Mouse (Mus musculus) midbrain, postnatal 0 days (tissue): ENCODE results near the gene Prss45. TPM values are rescaled to one million over a fixed set of nuclear protein-coding genes. Genes with fewer than 3 reads are reported as not detected.
A peak's percentile ranks its signal among the peaks of the same experiment; 100 is the strongest.
"Not testable (repeated sequence)": the region's sequence is repeated elsewhere in the genome, so short reads cannot be mapped to it uniquely, and the experiment has no call there.

Experiments
- ATAC-seq: fragments of 200-750 bp; cut with Nextera tagmentation; 2 replicates; pipeline ENCODE4 v1.8.0; 2017; ENCODE audit warnings: moderate number of reproducible peaks, mild to moderate bottlenecking, moderate TSS enrichment, moderate library complexity; ENCODE audit not compliant: low FRiP score
- DNase-seq: peaks from one replicate; pipeline ENCODE4 v3.0.0-alpha.2; 2015; ENCODE audit warnings: low spot score
- H3K27ac ChIP-seq: fragments of 300-500 bp; sonication (generic); 2 replicates; pipeline ENCODE4 v1.5.1; 2014; ENCODE audit warnings: low read depth, mild to moderate bottlenecking, low read length, mixed read lengths
- H3K27me3 ChIP-seq: fragments of 300-500 bp; sonication (generic); 2 replicates; pipeline ENCODE4 v1.6.1; 2014; ENCODE audit warnings: low read length, control low read depth, mixed read lengths; ENCODE audit not compliant: insufficient read depth
- H3K36me3 ChIP-seq: fragments of 300-500 bp; sonication (generic); 2 replicates; pipeline ENCODE4 v1.6.1; 2014; ENCODE audit warnings: low read length, control low read depth, mixed read lengths; ENCODE audit not compliant: insufficient read depth
- H3K4me1 ChIP-seq: fragments of 300-500 bp; sonication (generic); 2 replicates; pipeline ENCODE4 v1.6.1; 2014; ENCODE audit warnings: mild to moderate bottlenecking, control low read depth, antibody characterized with exemption, low read length, mixed read lengths; ENCODE audit not compliant: insufficient read depth
- H3K4me2 ChIP-seq: fragments of 300-500 bp; sonication (generic); 2 replicates; pipeline ENCODE4 v1.6.1; 2014; ENCODE audit warnings: low read depth, mild to moderate bottlenecking, low read length, mixed read lengths; ENCODE audit not compliant: poor library complexity, severe bottlenecking
- H3K4me3 ChIP-seq: fragments of 300-500 bp; sonication (generic); 2 replicates; pipeline ENCODE4 v1.5.1; 2014; ENCODE audit warnings: low read depth, mild to moderate bottlenecking, low read length, moderate library complexity
- H3K9ac ChIP-seq: fragments of 300-500 bp; sonication (generic); replicated peaks from 2 replicates; pipeline ENCODE4 v1.6.1; 2014; ENCODE audit warnings: mild to moderate bottlenecking, low read length, moderate library complexity, mixed read lengths; ENCODE audit not compliant: poor library complexity, severe bottlenecking
- H3K9me3 ChIP-seq: fragments of 300-500 bp; sonication (generic); 2 replicates; pipeline ENCODE4 v1.6.1; 2016; ENCODE audit warnings: low read length, control low read depth
- CTCF ChIP-seq: IDR thresholded peaks from 2 replicates; pipeline ENCODE4 v1.5.1; 2016; ENCODE audit warnings: antibody characterized with exemption, mild to moderate bottlenecking
- WGBS: fragments of 180-500 bp; shearing (Covaris S2); extraction: QIAGEN DNeasy Blood & Tissue Kit; methylation state at CpG from one replicate; pipeline ENCODE4 v1.1.7; 2014; 5-methylcytosine and 5-hydroxymethylcytosine counted together
- polyA plus RNA-seq: library from polyadenylated mRNA; unstranded; fragments of >200 nt; fragmentation: Nextera tagmentation; extraction: Ambion mirVana; gene quantifications from 2 replicates; pipeline ENCODE4 v1.2.1, GENCODE M21; 2015
- total RNA-seq: library from RNA; depleted of rRNA; stranded (reverse); fragments of >200 nt; gene quantifications from 2 replicates; pipeline ENCODE4 v1.2.3, GENCODE M21; 2014

Gene Prss45
- total and polyA plus RNA-seq, 2 experiments from 2014 or later, result 0.46 to 1.2 TPM

- TF ChIP-seq CTCF, result no peak
- DNase-seq, result no peak
- no peak for ATAC-seq
- no peak overlapping the region for H3K27ac ChIP-seq
- H3K4me2 ChIP-seq, result no peak overlapping the region
- H3K9ac ChIP-seq, result no peak overlapping the region
- no peaks in the 10 kb centered on the region for H3K27me3 ChIP-seq
- no peaks in the 10 kb centered on the region for H3K36me3 ChIP-seq
- H3K4me1 ChIP-seq, result no peaks in the 10 kb centered on the region
- WGBS, result 69% methylated on average over 4 of the region's 4 CpGs
- H3K4me3 ChIP-seq, result no peak overlapping the region
- H3K9me3 ChIP-seq, result no peaks in the 10 kb centered on the region
These were observed 31.1 kb upstream of the Prss45 start for GRCm38 (mm10) chr9:110803294-110803693.

- no peak overlapping the region for H3K4me2 ChIP-seq
- no peak for TF ChIP-seq CTCF
- H3K9ac ChIP-seq, result no peak overlapping the region
- H3K9me3 ChIP-seq, result no peaks in the 10 kb centered on the region
- WGBS, result 90% methylated on average over 4 of the region's 4 CpGs
- no peak for ATAC-seq
- no peaks in the 10 kb centered on the region for H3K4me1 ChIP-seq
- H3K4me3 ChIP-seq, result no peak overlapping the region
- DNase-seq, result no peak
- no peaks in the 10 kb centered on the region for H3K36me3 ChIP-seq
- no peaks in the 10 kb centered on the region for H3K27me3 ChIP-seq
- no peak overlapping the region for H3K27ac ChIP-seq
These were observed 24.3 kb upstream of the Prss45 start for GRCm38 (mm10) chr9:110810051-110810450.

- Histone ChIP-seq H3K4me3 (no peak within 1 kb of the TSS), H3K4me1 (no peaks in the 10 kb centered on the region), H3K9ac (no peak within 1 kb of the TSS), H3K27ac (no peak within 1 kb of the TSS), H3K27me3 (no peaks in the 10 kb centered on the region), H3K4me2 (no peak within 1 kb of the TSS), H3K9me3 (no peaks in the 10 kb centered on the region), H3K36me3 (no peaks in the 10 kb centered on the region)
- ATAC-seq (no peak), DNase-seq (no peak)
- 71% methylated on average over 18 of the region's 18 CpGs for WGBS
- no peak for TF ChIP-seq CTCF
These were observed 20.6 kb upstream of the Prss45 start, which contains the start of gene Prss44 for GRCm38 (mm10) chr9:110813789-110814188. Gene Prss44, plus strand, starts transcription at chr9:110813994.

GRCm38 (mm10) chr9:110820546-110820945, 13.8 kb upstream of the Prss45 start:
- not testable (repeated sequence) for H3K4me1 ChIP-seq, H3K36me3 ChIP-seq, H3K9ac ChIP-seq, H3K4me2 ChIP-seq, H3K9me3 ChIP-seq, H3K27ac ChIP-seq, DNase-seq, H3K4me3 ChIP-seq, ATAC-seq, H3K27me3 ChIP-seq

- no peaks in the 10 kb centered on the region for H3K4me1 ChIP-seq
- no peak for ATAC-seq
- no peak overlapping the region for H3K4me2 ChIP-seq
- no peak for TF ChIP-seq CTCF
- no peaks in the 10 kb centered on the region for H3K9me3 ChIP-seq
- no peak overlapping the region for H3K9ac ChIP-seq
- H3K27me3 ChIP-seq, result no peaks in the 10 kb centered on the region
- no peak overlapping the region for H3K27ac ChIP-seq
- H3K4me3 ChIP-seq, result no peak overlapping the region
- no peak for DNase-seq
- no peaks in the 10 kb centered on the region for H3K36me3 ChIP-seq
- WGBS, result 87% methylated on average over 7 of the region's 7 CpGs
These were observed 13.0 kb upstream of the Prss45 start for GRCm38 (mm10) chr9:110821436-110821835.

GRCm38 (mm10) chr9:110825426-110825825, 9.0 kb upstream of the Prss45 start:
- Histone ChIP-seq H3K9me3 (no peaks in the 10 kb centered on the region), H3K4me1 (no peaks in the 10 kb centered on the region), H3K27ac (no peak overlapping the region), H3K9ac (no peak overlapping the region), H3K36me3 (no peaks in the 10 kb centered on the region), H3K4me3 (no peak overlapping the region), H3K4me2 (no peak overlapping the region), H3K27me3 (no peaks in the 10 kb centered on the region)
- ATAC-seq, result no peak
- DNase-seq, result peak; percentile 41
- TF ChIP-seq CTCF, result no peak
- 80% methylated on average over 4 of the region's 4 CpGs for WGBS

GRCm38 (mm10) chr9:110825832-110826231, 8.6 kb upstream of the Prss45 start:
- no peak overlapping the region for H3K4me2 ChIP-seq
- no peak overlapping the region for H3K4me3 ChIP-seq
- H3K9ac ChIP-seq, result no peak overlapping the region
- 69% methylated on average over 7 of the region's 7 CpGs for WGBS
- no peak for DNase-seq
- H3K27ac ChIP-seq, result no peak overlapping the region
- ATAC-seq, result no peak
- no peaks in the 10 kb centered on the region for H3K36me3 ChIP-seq
- no peaks in the 10 kb centered on the region for H3K4me1 ChIP-seq
- TF ChIP-seq CTCF, result no peak
- no peaks in the 10 kb centered on the region for H3K27me3 ChIP-seq
- no peaks in the 10 kb centered on the region for H3K9me3 ChIP-seq
